Mouse (Mus musculus): ENCODE measurements around the gene Ldb3.

DNA sequence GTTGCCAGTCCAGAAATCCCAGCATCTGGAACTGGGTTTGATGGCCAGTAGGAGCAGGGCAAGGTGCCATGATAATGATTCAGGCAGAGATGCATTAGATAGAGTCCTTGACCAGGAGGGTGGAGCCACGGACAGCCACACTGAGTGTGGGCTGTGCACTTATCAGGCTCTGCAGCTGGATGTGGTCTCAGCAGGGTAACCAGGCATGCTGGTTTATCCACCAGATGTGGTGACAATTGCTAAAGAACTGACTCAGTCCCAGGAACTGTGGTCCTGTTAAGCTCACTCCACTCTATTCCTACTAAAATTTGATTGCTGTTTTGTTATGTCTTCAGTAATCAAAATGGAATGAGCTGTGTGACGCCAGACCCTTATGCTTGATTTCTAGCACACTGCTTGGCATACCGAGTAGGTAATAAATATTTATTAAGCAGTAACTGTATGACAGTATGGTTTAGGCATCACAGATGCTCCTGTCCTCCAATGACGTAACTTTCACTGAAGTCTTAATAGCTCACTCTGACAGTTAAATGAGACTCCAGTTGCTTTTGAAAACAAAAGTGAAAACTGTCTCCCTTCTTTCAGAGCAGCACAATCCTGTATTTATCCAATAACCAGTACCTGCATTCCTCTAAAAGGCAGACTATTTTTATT lies 80.2 kb downstream of the Ldb3 start:
- no peak for TF ChIP-seq CTCF (IDR thresholded peaks at IDR 0.05; ENCODE audit: control insufficient read depth, insufficient read depth, insufficient replicate concordance, low read depth, low read length)
- no peak for TF ChIP-seq POLR2A (IDR thresholded peaks at IDR 0.05; ENCODE audit: control insufficient read depth, low read depth, low read length)

All from testis, adult 2 months (tissue).